Mouse (Mus musculus) common myeloid progenitor, adult 5-6 weeks (primary cell): ENCODE results near the gene Ncoa3. TPM values are rescaled to one million over a fixed set of nuclear protein-coding genes. Genes with fewer than 3 reads are reported as not detected.

Source experiments
- ATAC-seq: replicated peaks from 2 replicates; pipeline ENCODE4 v1.8.0; 2016; ENCODE audit warnings: low read depth, mild to moderate bottlenecking, moderate TSS enrichment, inconsistent platforms; ENCODE audit not compliant: poor library complexity, severe bottlenecking
- total RNA-seq: library from RNA; stranded (forward); fragments of 200-1000, 187-1606 nt; gene quantifications from 2 replicates; pipeline ENCODE4 v1.2.3, GENCODE M21; 2017

The Ncoa3 gene
- total RNA-seq, 1 experiment from 2014 or later: 39.7 TPM

DNA sequence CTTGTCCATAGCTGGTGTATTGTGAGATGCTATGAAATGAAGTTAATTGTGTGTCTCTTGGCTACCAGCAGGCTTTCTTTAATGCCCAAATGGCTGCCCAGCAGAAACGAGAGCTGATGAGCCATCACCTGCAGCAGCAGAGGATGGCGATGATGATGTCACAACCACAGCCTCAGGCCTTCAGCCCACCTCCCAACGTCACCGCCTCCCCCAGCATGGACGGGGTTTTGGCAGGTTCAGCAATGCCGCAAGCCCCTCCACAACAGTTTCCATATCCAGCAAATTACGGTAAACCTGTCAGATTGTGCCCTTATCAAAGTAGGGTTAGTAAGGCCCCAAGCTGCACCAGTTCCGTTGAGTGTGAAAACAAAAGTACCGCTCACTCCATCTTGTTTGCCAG, 75.8 kb downstream of the Ncoa3 start:
- ATAC-seq: no peak

DNA sequence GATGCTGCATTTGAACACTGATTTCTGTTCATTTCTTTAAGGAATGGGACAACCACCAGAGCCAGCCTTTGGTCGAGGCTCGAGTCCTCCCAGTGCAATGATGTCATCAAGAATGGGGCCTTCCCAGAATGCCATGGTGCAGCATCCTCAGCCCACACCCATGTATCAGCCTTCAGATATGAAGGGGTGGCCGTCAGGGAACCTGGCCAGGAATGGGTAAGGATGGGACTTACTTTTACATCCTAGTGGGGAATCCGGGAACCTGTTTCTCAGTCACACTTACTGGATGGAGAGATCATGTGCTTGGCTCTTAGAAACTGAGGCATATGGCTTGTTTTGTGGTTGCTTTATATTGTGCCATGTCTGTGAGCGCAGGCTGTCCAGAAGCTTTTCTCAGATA, 76.7 kb downstream of the Ncoa3 start:
- ATAC-seq: no peak

DNA sequence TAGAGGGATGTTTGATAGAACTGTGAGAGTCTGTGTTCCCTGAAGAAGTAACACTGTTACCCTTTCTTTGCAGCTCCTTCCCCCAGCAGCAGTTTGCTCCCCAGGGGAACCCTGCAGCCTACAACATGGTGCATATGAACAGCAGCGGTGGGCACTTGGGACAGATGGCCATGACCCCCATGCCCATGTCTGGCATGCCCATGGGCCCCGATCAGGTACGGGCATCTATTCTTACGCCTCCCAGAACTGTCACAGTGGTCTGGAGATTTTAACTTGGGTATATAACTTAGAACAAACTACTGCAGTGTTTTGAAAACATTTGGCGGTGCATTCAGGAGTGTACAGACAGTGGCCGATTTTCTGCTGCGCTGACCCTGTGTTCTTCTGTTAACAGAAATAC, 77.3 kb downstream of the Ncoa3 start:
- ATAC-seq: no peak

GRCm38 (mm10) chr2:166071481-166071880, 79.0 kb downstream of the Ncoa3 start:
- ATAC-seq: no peak

- ATAC-seq: no peak
Measured at GRCm38 (mm10) chr2:166071889-166072288, 79.5 kb downstream of the Ncoa3 start.

- ATAC-seq: no peak
Measured at GRCm38 (mm10) chr2:166073082-166073481, 80.6 kb downstream of the Ncoa3 start.

- ATAC-seq: no peak
Measured at GRCm38 (mm10) chr2:166074322-166074721, 81.9 kb downstream of the Ncoa3 start.

- no peak for ATAC-seq
Measured at GRCm38 (mm10) chr2:166077371-166077770, 84.9 kb downstream of the Ncoa3 start.

- ATAC-seq: no peak
Measured at GRCm38 (mm10) chr2:166079231-166079630, 86.8 kb downstream of the Ncoa3 start.

- peak; percentile 72 for ATAC-seq
Measured at GRCm38 (mm10) chr2:166079961-166080885, 87.8 kb downstream of the Ncoa3 start.

GRCm38 (mm10) chr2:166080967-166081750, 88.7 kb downstream of the Ncoa3 start:
- no peak for ATAC-seq

GRCm38 (mm10) chr2:166082193-166082592, 89.8 kb downstream of the Ncoa3 start:
- ATAC-seq: 0 out of 2 replicates have a peak, but pooled peaks have one; percentile 26

DNA sequence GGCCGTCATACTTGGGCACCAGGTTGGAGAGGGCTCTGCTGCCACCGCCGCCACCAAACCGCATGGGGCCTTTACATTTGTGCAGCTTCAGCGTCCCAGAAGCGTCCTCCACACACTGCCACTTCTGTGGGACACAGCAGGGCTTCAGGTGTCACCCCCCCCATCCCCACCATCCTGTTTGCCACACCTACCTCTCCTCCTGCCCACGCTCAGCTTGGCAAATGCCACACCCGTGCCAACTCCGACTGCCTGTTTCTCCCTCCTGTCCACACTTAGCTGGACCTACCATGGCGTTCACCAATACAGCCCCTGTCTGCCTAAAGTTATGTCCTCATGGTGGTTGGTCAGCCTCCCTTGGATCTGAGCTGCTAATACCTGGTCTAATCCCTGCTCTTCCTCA, 90.2 kb downstream of the Ncoa3 start:
- no peak for ATAC-seq

- ATAC-seq: 0 out of 2 replicates have a peak, but pooled peaks have one; percentile 19
Measured at GRCm38 (mm10) chr2:166083542-166084031, 91.2 kb downstream of the Ncoa3 start.

DNA sequence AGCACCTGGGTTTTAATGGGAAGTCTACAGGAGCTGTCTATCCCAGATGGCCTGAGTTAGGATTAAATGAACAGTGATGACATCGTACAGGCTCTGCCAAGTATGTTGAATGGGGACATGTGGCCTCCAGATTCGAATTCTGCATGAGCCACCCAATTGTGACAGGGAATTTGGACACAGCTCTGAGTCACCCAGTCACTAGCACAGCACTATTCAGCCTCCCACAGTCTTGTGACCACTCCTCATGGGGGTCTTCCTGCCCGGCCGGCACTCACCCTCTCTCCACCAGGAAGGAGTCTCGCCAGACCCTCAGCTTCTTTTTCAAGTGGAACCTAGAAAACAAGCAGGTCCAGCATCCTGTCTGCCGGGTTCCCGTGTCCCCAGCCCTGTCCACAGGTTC, 91.7 kb downstream of the Ncoa3 start:
- no peak for ATAC-seq

- ATAC-seq: 0 out of 2 replicates have a peak, but pooled peaks have one; percentile 17
Measured at GRCm38 (mm10) chr2:166084964-166085363, 92.5 kb downstream of the Ncoa3 start.

GRCm38 (mm10) chr2:166085780-166086179, 93.3 kb downstream of the Ncoa3 start:
- no peak for ATAC-seq

GRCm38 (mm10) chr2:166086457-166087233, 94.2 kb downstream of the Ncoa3 start:
- ATAC-seq: no peak

GRCm38 (mm10) chr2:166088991-166089390, 96.6 kb downstream of the Ncoa3 start:
- ATAC-seq: no peak

- ATAC-seq: peak; percentile 43
Measured at GRCm38 (mm10) chr2:166090131-166090581, 97.7 kb downstream of the Ncoa3 start.
